Mouse (Mus musculus): ENCODE results near the gene Gdpd3.

GRCm38 (mm10) chr7:126823202-126823711 is 57.1 kb downstream of the Gdpd3 start:
- TF ChIP-seq CTCF (IDR thresholded peaks at IDR 0.05; ENCODE audit: low read depth) (no peak), EP300 (IDR thresholded peaks at IDR 0.05; ENCODE audit: low read depth) (no peak)

All from liver, postnatal 0 days (tissue).